Mouse (Mus musculus): ENCODE data around the gene Gm5592.
"Not testable (repeated sequence)": the region's sequence is repeated elsewhere in the genome, so short reads cannot be mapped to it uniquely, and the experiment has no call there.

The Gm5592 gene

DNA sequence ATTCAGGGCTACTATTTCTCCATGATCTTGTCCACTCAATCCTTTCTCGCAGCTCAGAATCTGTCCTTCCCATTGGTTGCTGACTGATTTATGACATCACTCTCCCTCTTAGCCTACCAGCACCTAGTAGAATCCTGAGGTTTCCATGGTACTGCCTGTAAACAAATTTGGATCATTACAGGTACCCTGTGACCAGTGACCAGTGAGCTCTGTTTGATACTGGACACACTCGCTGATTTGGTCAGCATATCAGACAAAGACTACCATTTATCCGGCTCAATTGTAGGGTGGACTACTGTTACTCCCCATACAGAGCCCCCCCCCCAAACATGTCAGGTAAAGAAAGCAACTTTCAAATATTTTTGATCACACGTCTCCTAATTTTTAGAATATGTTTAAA lies at the start of gene Gm5592:
TSS of gene Gm5592 (plus strand) at position 301 of the 400 bp plus-strand sequence.
- DNase-seq = not testable (repeated sequence)

- DNase-seq = not testable (repeated sequence)
Measured at GRCm38 (mm10) chr7:41155806-41156205, 2.2 kb downstream of the Gm5592 start.

GRCm38 (mm10) chr7:41157879-41158278 lies 4.2 kb downstream of the Gm5592 start:
- DNase-seq = not testable (repeated sequence)

DNA sequence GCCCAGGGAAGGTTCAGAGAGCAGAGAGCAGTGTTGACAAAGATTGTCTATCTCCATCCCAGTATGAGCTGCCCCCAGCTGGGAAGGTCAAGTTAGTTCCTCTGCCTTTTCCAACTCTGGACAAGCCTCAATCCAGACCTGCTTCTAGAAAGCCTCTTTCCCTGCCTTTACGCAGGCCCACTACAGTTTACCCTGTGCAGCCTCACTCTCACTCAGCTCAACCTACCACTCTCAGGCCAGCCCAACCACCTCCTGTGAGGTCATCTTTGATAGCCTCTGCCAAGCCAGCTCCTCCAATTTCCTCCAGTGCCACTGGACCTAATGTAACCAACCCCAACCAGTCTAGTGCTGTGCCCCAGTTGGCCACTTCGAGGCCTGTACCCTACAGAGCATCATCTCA lies 4.9 kb downstream of the Gm5592 start:
- DNase-seq = not testable (repeated sequence)

GRCm38 (mm10) chr7:41193671-41194070 lies 40.0 kb downstream of the Gm5592 start:
- DNase-seq = no peak
